Mouse (Mus musculus) adrenal gland, postnatal 14 days (tissue): ENCODE measurements around the gene Rnps1. TPM values are rescaled to one million over a fixed set of nuclear protein-coding genes. Genes with fewer than 3 reads are reported as not detected.

Experiments used
- DNase-seq: peaks from one replicate; pipeline ENCODE4 v3.0.0; 2021; ENCODE audit warnings: mixed read lengths
- total RNA-seq: library from RNA; stranded (reverse); gene quantifications from 2 replicates; pipeline ENCODE4 v1.2.3, GENCODE M21; 2021

Rnps1 gene
- total RNA-seq, 1 experiment from 2014 or later = 78.8 TPM

DNA sequence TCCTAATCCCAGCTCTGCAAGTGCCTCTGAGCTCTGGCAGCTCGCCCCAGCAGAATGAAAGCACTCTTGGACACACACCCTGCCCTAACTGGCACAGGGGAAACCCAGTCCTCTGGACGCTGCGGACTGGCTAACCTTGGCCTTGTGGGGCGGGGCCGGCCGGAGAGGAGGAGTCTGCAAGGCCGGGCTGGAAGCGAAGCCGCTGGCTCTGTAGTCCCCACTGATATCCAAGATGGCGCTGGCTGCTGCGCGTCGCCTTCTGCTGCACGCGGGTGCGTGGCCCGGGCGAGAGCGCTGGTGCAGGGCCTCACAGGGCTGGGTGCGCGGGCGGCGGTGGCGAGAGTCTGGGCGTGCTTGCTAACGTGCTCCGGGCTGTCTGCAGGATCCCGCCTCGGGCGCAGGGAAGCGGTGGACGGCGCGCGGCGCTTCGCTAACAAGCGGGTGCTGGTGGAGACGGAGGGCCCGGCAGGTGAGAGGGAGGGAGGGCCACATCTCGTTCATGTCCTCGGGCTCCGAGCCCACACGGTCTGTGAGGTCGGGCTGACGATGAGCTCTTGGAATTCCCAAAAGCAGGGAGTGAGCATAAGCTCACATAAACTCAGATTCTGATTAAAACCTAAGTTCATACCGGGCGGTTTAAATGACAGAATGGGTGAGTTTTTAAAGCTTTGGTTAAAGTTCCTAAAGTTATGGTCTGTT lies 12.3 kb downstream of the Rnps1 start, which contains the start of gene Eci1:
Gene Eci1 (plus strand): TSS at position 171 of the 699 bp plus-strand sequence.
- DNase-seq = peak; percentile 99

DNA sequence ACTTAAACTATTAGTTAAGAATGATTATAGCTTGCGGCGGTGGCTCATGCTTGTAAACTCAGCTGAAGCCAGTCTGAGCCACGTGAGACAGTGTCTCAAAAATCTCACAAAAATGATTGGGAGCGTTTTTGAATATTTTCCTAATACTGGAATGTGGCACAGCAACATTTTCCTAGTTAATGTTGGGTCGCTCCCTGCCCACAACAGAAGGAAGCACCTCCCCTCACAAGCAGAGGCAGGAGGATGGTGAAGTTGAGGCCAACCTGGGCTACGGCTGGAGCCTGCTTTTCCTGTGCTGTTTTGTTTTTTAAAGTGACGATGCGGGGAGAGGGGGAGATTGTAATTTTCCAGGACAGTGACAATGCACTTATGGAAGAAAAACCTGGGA lies 12.8 kb downstream of the Rnps1 start:
- peak; percentile 42 for DNase-seq

DNA sequence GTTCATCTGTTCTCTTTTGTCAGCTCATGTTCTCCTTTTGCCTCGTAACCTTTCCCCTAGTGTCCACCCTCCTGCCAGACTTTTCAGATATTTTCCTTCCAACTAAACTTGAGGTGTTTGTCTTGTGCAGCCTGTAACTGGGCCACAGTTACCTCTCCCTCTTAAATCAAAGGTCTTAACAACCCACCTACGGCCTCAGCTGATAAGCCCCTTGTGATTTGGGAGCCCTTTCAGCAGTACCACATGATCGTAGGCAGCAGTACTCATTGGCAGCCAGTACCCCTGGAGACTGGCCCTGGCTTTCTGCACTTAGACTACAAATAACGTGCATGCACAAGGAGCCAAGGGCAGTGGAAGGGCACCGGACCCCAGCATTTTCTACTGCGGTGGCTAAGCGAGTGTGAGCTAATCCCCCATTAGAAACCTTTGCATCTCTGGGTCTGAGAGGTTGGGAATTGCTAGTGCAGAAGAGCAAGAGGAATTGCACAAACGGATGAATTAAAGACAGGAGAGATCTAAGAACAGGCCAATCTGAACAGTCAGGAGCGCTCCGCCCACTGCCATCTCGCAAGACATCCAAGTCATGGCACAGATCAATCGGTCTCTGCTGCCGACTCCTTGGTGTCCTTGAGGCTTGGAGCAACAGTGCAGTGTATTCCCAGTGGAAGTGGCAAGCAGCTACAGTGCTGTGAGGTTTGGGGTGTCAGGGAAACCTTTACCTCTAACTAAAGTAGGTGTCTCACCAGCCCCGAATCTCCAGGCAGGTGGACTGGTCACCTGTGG lies 15.0 kb downstream of the Rnps1 start:
- DNase-seq = peak; percentile 69

DNA sequence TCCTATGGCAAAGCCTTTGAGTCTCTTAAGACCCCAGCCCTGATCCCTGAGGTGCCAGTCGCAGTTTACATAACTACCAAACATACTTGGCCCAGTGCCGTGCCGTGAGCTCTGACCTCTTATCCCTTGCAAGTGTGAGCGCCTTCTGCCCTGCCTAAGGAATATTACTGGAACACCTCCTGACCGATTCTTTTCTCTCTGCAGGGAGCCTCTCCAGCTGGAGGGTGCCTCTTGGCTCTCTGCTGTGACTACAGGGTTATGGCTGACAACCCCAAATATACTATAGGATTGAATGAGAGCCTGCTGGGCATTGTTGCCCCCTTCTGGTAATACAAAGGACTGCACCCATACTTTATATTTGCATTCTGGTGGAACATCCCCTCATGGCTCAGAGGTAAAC lies 22.7 kb downstream of the Rnps1 start:
- DNase-seq = no peak

DNA sequence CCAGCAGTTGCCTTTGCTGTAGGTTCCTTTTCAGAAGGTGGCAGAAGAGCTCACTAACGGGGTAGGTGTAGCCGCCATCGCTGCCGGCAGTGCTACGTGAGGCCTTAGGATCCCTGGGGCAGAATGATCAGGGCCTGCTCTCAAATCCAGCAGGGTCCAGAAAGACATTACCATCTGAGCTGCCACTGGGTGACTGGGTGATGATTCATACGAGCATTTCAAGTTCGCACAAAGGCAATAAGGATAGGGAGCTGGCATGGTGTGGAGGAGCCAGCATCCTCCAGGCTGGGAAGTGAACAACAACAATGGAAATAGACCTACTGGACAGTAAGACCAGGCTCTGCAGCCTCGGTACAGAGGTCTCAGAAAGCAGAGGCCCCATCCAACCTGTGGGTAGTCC lies 26.0 kb downstream of the Rnps1 start:
- peak; percentile 27 for DNase-seq

- no peak for DNase-seq
Measured at GRCm38 (mm10) chr17:24441148-24441547, 26.8 kb downstream of the Rnps1 start.

- no peak for DNase-seq
Measured at GRCm38 (mm10) chr17:24442107-24442506, 27.7 kb downstream of the Rnps1 start.

DNA sequence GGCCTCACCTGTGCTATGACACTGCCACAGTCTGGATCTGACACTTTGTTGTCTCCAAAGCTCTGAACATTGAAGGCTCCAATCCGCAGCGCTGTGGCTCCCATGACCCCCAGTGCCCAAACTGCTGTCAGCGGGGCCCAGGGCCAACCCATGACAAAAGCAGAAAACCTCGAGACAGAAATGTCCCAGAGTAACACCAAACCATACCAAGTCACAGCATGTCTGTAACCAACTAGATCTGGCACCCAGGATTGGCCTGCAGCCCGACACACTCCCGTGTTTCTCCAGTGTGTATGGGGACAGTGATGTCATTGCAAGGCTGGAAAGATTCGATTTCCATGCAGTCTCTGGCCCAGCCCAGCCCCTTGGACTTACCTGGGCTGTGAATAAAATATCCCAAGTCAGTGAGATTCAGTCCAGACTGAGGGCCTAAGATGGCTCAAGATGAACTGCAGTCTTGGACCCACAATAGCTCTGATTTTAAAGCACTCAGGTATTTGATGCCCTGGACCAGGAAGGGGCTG lies 28.3 kb downstream of the Rnps1 start, which contains the start of gene Dnase1l2:
Gene Dnase1l2 (minus strand): TSS at position 474 of the 524 bp plus-strand sequence.
- DNase-seq = peak; percentile 43

- no peak for DNase-seq
Measured at GRCm38 (mm10) chr17:24443409-24443808, 29.0 kb downstream of the Rnps1 start.

DNA sequence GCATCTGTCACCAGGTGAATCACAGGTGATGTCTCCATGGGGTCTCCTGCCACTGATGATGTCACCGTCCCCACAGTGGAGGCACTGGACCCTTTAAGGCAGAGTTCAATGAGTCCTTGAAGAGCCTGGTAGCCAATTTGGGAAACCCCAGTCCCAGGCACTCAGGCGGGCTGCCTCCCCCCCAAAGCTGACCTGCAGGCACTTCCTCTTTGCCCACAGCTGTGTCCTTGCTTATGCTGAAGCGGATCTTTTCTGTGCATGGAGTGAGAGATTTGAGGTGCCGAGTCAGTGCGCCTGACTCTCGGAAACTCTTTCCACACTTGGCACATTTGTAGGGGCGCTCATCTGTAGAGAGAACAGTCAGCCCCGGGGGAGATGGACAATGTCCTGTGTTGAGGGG lies 32.2 kb downstream of the Rnps1 start:
- DNase-seq = no peak

DNA sequence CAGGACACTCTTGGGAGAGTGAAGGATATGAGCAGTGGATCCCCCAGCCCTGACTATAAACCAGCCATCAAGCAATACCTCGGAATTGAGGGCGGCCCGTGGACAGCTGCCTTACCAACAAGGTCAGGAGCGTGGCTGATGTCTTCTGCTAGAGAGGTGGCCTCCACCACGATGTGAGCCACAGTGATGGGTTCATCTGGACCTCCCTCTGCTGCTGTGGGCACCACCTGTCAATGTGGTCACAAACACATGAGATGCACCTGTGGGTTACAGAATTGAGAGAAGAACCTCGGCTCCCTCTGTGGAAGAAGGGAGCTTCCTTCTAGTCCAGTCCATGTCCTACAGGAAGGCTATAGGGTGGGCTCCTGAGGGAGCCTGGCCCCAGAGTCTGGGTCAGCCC lies 35.1 kb downstream of the Rnps1 start:
- DNase-seq = no peak

- DNase-seq = no peak
Measured at GRCm38 (mm10) chr17:24451220-24451619, 36.9 kb downstream of the Rnps1 start.

- peak; percentile 12 for DNase-seq
Measured at GRCm38 (mm10) chr17:24453372-24453771, 39.0 kb downstream of the Rnps1 start.

GRCm38 (mm10) chr17:24454218-24454755 lies 39.9 kb downstream of the Rnps1 start:
- no peak for DNase-seq

DNA sequence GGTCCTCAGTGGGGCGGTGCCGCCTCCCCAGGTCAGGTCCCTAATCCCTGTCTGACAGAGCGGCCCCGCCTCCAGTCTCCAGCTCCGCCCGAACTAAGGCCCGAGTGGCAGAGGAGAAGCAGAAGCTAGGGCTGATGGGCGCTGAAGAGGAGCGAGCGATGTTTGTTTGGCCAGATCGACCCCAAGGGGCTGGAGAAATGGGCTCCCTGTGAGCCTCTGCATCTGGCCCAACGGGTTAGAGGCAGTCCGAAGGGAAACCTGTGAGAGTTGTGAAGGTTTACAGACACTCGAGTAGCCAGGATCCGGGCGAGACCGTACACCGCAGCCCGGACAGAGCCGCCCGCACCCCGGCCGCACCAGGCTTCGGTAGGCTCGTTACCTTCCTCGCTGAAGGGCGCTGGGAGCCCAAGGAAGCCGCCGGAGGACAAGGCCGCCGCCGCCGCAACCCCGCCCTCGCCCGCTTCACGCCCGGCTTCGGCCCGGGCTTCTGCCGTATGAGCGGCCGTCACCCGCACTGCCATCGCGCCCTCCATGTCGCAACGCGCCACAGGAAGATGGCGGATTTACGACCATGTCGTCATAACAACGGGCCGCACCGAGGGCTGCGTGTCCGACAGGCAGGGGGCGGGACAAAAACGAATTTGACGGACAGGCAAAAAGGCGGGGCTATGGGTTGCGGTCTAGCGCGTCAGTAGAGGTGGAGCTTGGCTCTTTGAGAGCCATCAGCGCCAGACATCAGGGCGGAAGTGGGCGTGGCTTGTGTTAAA lies 40.6 kb downstream of the Rnps1 start:
- DNase-seq = peak; percentile 100

DNA sequence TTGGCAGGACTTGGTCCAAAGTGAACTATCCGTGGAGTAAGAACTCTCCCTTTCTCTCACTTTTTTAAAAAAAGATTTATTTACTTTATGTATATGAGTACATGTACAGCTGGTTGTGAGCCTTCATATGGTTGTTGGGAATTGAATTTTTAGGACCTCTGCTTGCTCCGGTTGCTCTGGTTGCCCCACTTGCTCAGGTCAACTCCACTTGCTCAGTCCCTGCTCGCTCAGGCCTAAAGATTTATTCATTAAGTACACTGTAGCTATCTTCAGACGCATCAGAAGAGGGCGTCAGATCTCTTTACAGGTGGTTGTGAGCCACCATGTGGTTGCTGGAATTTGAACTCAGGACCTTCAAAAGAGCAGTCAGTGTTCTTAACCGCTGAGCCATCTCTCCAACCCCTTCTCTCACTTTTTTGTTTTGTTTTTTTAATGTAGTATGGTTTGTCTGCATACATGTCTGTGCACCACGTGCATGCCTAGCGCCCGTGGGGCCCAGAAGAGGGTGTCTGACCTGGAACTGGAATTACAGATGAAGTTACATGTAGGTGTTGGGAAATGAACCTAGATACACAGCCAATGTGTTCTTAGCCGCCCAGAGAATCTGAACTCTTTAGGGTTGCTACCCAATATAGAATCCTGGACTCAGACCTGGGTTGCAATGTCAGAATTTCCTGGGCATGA lies 41.3 kb downstream of the Rnps1 start:
- DNase-seq = peak; percentile 2

- peak; percentile 46 for DNase-seq
Measured at GRCm38 (mm10) chr17:24461580-24461979, 47.2 kb downstream of the Rnps1 start.

- no peak for DNase-seq
Measured at GRCm38 (mm10) chr17:24462932-24463331, 48.6 kb downstream of the Rnps1 start.

GRCm38 (mm10) chr17:24463374-24464133 lies 49.2 kb downstream of the Rnps1 start:
- DNase-seq = no peak

- DNase-seq = no peak
Measured at GRCm38 (mm10) chr17:24468636-24469246, 54.4 kb downstream of the Rnps1 start.
